Mouse (Mus musculus) spleen, adult 2 months (tissue): ENCODE data around the gene Rtel1.

Experiments
- CTCF ChIP-seq: fragments of 200-500 bp; IDR thresholded peaks from 2 replicates; pipeline ENCODE4 v1.5.1; 2011; ENCODE audit warnings: mild to moderate bottlenecking, inconsistent platforms; ENCODE audit not compliant: insufficient read depth, insufficient read length, insufficient replicate concordance; ENCODE audit errors: extremely low read depth
- POLR2A ChIP-seq: fragments of 200-500 bp; IDR thresholded peaks from 2 replicates; pipeline ENCODE4 v1.6.1; 2011; ENCODE audit warnings: low read depth, low read length, inconsistent platforms

DNA sequence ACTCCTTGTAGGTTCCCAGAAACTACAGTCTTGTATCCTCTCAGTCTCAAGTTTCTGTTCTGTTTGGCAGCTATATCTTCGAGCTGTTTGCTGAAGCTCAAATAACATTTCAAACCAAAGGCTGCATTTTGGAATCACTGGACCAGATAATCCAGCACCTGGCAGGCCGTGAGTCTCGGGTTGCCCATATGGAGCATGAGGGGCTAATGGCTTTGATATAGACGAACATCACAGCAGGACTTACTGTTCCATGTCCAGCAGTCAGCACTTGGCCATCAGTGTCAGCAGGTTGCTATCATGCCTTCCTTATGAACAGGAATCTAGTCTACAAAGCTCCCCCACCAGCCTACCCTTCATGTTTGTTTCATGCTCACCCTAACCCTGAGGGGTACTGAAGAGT, 20.9 kb downstream of the Rtel1 start:
- TF ChIP-seq CTCF (no peak), POLR2A (no peak)
